Mouse (Mus musculus) effector memory CD4-positive, alpha-beta T cell, adult 5 months (primary cell): ENCODE data around the gene Rhoq. TPM values are rescaled to one million over a fixed set of nuclear protein-coding genes. Genes with fewer than 3 reads are reported as not detected.

Source experiments
- polyA plus RNA-seq: library from polyadenylated mRNA; unstranded; fragments of 100-300 nt; shearing (Covaris generic); gene quantifications from one replicate; pipeline ENCODE4 v1.2.1, GENCODE M21; 2017

Gene Rhoq
- polyA plus RNA-seq: 10.9 TPM

GRCm38 (mm10) chr17:86962894-86963585 is at the start of gene Rhoq:
Gene Rhoq, plus strand, starts transcription at chr17:86963082.

GRCm38 (mm10) chr17:86917048-86917447 is 45.8 kb upstream of the Rhoq start, which contains the start of gene Tmem247:
Gene Tmem247, plus strand, starts transcription at chr17:86917348.

GRCm38 (mm10) chr17:86947840-86948796 is 14.8 kb upstream of the Rhoq start, which contains the start of gene Atp6v1e2:
Gene Atp6v1e2, minus strand, starts transcription at chr17:86947897.

GRCm38 (mm10) chr17:87025269-87025949 is 62.5 kb downstream of the Rhoq start, which contains the start of the genes Pigf and Cript:
Gene Pigf, minus strand, starts transcription at chr17:87025406.
Gene Cript, plus strand, starts transcription at chr17:87025550.

Other genes with a start within 250 kb of the Rhoq start
- 12.3 TPM for gene Epas1, start 209.4 kb upstream of the Rhoq start, polyA plus RNA-seq
- gene Tmem247, start 45.7 kb upstream of the Rhoq start, polyA plus RNA-seq: not detected
- gene Atp6v1e2, start 15.2 kb upstream of the Rhoq start, polyA plus RNA-seq: not detected
- gene Pigf, start 62.3 kb downstream of the Rhoq start, polyA plus RNA-seq: 17.3 TPM
- 168 TPM for gene Cript, start 62.5 kb downstream of the Rhoq start, polyA plus RNA-seq
- gene Socs5, start 144.6 kb downstream of the Rhoq start, polyA plus RNA-seq: 14.7 TPM